Mouse (Mus musculus) adrenal gland, adult 8-10 months (tissue): ENCODE results near the gene Sept1. TPM values are rescaled to one million over a fixed set of nuclear protein-coding genes. Genes with fewer than 3 reads are reported as not detected.

Experiments
- DNase-seq: peaks from one replicate; pipeline ENCODE4 v3.0.0; 2022
- total RNA-seq, 4 experiments: library from RNA; stranded (reverse); gene quantifications; 2 replicates each; pipeline ENCODE4 v1.2.4; 2022

Sept1 gene
- total RNA-seq, 4 experiments from 2014 or later = 9.1 to 11.2 (median 10.3) TPM

DNA sequence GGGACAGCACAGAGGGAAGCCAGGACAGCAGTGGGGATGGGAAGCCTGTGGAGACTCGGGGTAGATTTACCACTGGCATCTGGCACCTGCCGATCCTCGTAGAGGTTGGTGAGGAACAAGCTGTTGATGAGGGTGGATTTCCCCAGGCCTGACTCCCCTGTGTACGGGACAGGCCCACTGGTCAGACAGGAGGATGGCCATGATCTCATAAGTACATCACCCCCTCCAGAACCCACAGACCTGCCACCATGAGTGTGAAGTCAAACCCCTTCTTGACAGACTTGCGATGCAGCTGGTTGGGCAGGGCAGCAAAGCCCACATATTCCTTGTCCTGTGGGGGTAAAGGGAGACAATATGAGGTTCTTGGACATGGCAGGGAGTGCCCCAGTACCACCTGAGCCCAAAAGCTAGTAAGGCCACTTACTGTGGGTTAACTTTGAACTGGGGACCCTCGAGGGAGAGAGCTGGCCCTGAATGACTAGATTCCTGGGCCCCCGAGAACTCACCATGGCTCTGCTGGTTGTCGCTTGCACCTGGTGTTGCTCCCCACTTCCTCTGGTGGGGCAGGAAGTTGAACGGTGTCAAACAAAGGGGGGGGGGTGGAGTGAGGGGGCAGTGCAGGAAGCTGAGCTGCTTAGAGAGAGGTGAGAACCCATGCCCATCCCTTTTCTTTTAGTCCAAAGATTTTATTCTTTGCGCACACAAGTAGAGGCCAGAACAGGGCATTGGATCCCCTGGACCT, 14.9 kb downstream of the Sept1 start:
- DNase-seq = no peak

DNA sequence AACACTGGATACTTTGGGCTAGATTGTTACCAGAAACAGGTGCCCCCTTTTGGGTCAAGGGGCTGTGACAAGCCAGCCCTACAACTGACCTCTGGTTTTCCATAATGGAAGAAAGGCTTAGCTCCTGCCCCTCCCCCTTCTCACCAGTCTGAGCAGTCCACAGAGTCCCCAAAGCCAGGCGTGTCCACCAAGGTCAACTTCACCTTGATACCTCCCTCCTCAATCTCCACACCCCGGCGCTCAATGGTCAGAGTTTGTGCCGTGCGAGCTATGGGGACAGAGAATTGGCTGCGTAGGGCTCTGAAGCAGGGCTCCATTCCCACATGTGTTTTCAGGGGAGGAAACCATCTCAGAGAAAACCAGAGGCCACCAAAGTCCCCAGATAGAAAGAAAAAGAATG, 15.5 kb downstream of the Sept1 start:
- DNase-seq = no peak

DNA sequence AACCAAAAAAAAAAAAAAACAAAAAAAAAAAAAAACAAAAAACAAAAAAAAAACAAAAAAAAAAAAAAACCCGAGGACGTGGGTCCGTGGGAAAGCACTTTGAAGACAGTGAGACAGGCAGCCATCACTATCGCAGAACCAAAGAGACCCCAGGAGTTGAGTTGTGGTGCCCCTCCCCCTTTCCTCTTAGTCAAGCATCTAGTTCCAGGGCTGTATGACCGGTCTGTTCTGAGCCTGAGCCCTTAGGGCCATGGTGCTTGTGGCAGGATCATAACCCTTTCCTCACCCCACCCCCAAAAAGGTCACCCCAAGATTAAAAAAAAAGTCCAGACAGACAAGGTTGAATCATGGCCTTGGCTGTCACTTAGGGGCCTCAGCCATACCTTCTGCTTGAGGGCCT, 16.6 kb downstream of the Sept1 start:
- DNase-seq = no peak

DNA sequence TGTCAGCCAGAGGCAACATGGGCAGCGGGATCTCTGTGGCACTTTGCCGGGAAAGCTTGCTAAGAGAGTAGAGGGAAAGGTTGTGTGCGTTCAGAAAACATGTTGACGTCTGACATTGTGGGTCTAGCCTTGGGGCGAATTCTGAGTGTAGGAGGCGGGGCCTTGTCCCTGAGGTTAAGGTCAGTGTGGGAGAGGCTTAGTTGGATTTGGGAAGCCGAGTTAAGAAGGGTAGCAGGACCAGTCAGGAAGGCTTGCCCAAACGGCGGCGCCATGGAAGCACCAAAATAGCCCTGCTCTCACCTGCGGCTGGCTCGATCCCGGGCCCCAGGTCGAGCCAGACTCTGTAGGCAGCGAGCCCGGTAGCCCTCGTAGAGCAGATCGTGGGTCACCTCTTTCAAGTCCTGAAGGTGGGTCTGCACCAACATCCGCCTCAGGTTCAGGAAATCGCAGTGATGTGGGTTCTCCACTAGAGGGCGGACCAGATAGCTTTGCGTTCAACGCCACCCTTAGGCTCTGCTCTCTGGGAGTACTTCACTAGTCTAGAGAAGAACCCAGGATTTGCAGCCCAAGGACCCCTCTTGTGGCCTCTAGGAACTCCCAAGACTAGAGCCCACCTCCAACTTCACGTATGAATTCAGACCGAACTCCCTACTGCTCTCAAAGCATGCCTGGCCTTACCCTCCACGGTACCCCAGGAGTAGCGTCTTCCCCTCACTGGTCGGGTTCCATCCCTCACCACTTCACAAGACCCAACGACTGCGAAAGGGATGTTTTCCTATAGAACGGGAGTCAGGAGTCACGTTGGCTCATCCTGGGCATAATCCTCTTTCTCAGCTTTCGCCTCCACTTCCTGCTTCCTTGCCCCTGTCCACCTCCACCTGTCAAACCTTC, 17.7 kb downstream of the Sept1 start:
- DNase-seq = no peak

DNA sequence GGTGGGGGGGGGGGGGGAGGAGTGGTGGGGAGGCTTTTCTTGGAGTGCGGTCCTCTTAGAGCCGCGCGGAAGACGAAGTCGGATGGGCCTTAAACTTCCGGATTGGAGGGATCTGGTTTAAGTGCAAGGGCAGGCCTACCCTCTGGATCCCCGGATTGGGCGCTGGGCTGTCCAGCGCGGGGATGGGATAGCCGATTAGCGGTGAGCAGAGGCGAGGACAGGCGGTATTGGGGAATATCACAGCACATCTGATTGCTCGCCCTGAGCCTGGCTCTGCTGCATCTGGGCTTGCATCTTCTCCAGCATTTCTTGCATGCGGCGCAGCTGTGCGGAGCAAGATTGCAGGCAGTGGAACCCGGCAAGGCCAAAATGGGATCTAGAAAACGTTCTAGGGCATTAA, 18.4 kb downstream of the Sept1 start:
- no peak for DNase-seq

DNA sequence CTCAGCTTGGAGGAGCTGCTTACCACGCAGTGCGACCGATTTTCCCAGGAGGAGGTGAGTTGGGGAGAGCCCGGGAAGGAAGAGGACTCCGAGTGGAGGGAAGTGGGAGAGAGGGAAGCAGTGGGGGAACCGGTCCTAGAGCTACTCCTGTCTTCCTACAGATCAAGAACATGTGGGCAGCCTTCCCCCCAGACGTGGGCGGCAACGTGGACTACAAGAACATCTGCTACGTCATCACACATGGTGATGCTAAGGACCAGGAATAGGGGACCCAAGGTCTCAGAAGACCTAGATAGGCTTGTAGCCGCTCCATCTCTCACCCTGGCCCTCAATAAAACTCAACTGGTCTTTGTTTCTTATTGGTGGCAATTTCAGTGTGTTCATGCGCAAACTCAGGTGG, 19.0 kb downstream of the Sept1 start:
- no peak for DNase-seq

DNA sequence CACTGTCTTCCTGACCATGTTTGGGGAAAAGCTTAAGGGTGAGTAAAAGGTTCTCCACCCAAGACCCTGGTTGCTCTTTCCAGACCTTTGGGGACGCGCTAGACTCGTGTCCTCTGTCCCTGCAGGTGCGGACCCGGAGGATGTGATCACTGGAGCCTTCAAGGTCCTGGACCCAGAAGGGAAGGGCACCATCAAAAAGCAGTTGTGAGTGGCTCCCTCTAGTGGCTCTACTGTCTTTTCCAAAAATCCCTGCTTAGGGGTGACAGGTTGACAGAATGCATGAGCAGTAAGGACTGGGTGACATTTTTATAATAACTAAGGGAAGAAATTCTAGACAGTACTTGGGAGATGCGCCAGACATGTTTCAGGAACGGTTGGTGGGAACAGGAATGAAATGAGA, 19.4 kb downstream of the Sept1 start:
- no peak for DNase-seq

DNA sequence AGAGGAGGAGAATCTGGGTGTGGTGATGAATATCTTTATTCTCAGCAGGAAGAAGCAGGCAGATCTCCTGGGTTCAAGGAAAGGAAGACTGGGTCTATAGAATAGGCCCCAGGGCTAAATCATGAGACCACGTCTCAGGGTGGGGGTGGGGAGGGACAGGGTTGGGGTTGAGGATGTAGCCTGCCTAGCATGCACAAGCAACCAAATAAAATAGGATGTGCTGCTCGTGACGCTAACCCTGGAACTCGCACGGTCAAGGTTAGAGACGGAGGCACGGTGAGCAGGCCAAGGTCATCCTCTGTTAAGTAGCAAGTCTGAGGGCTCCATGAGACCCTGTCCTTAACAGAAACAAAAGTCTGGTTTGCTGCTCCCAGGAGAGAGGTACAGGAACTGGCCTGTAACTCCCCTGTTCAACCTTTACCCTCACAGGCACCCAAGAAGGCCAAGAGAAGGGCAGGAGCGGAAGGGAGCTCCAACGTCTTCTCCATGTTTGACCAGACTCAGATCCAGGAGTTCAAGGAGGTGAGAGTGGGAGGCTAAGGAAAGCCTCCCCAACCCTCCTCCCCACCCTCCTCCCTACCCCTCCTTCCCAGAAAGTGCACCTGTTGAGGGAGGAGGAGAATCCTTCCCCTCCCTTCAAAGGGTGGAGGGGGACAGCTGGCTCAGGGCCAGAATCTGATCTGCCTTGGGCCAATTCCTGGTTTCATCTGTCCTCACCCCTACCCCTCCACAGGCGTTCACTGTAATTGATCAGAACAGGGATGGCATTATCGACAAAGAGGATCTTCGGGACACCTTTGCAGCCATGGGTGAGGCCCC, 20.3 kb downstream of the Sept1 start:
- DNase-seq = no peak

DNA sequence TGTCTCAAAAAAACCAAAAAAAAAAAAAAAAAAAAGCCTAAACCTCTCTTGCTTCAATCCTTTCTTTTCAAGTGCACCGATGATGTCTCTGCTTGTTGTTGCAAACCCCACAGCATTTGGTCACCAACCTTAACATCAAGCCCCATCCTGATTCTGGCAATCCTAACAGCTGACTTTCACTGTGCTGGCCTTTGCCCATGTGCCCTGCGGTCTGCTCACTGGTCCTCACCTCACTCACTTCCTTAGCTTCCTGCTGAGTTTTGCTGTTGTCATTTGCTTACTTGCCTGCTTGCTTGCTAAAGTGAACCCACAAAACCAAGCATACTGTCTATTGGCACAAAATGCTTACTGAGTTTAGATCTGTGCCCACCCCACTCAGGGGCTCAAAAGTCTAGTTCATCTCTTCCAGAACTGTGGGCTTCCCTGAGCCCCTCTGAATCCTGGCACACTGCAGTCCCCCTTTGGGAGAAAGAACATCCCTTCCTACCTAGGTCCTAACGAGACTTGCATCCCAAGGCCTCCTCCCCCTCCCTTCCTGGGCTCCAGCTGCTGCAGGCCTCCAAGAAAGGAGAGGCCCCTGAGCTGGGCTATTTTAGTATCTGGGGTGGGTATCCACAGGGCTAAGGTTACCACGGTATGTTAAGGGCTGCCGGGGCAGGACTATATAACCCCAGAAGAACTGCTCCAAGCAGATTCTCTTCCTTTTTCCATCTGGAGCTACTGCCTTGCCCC, 21.8 kb downstream of the Sept1 start:
- no peak for DNase-seq

DNA sequence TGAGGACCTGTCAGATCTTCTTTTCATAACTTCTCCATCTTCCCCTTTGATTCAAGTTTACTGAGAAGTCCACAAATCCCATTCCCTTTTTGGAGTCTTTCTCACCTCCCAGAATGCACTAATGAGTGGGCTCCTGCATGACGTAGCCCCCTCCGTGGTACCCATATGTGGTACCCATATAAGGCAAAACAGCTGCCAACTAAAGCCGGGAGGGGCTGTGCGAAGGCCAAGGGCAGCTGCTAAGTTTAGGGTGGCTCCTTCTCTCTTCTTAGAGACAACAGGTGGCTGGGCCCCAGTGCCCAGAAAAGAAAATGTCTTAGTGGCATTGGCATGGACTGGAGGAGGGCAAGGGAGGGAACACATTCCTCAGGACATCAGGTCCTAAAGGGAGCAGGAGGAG, 22.7 kb downstream of the Sept1 start:
- no peak for DNase-seq

DNA sequence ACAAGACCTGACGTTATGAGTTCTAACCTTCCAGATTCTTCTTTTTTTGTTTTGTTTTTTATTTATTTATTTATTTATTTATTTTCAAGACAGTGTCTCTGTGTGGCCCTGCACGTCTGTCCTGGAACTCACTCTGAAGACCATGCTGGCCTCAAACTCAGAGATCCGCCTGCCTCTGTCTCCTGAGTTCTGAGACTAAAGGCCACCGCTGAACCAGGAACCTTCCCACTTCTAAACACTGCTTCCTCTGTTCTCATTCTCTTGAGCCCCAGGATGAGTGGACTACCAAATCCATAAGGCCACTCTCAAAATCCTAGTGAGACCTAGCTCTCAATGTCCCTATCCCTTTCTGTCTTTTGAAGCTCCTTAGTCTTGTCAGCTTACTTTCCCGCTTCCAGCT, 23.1 kb downstream of the Sept1 start:
- DNase-seq = no peak

DNA sequence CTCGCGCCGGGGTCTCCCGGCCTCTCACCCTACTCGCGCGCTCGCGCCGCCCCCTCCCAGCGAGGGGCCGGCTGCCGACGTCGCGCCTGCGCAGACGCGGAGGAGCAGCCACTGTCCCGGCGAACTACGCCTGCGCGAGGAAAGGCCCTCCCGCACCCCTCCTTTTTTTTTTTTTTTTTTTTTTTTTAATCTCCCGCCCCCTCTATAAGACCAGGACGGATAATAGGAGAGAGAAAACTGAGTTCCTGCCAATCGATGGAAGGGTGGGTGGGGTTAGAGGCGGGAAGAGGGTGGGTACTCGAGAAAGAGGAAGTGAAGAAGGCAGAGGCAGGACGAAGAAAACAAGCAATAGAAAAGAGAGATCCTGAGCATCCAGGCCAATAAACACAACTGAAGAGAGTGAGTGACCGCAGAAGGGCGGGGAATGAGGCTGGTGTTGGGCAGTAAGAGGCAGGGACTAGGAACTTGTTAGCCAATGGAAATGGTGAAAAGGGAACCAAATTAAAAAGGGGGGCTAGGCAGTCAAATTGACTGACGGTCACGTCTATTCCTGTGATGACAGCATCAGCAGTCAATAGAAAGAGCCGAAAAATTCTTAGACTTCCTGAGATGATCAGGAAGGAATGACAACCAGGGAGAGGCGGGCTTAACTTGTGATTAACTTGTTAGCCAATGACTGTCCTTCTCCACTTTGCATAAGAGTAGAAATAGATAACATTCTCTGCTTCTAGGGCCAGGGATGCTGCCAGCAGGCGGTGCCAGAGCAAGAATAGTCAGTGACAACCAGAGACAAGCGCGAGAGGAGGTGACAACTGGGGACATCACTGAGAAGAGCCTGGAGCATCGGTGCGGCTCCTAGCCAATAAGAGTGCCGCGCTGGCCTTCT, 24.1 kb downstream of the Sept1 start, which contains the start of gene Mylpf:
Gene Mylpf (plus strand): TSS at position 338 of the 886 bp plus-strand sequence.
- DNase-seq = peak; percentile 96

DNA sequence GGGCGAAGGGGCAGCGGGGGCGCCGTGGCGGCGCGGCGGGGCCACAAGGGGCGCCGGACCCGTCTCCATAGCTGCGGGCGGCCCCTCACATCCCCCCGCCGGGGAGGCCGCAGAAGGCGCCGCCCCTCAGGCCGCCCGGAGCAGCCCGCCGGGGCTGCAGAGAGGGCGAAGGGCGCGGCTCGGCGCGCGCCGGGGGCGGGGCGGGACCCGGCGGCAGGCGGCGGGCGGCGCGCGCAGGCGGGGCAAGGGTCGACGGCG, 24.7 kb downstream of the Sept1 start, which contains the start of gene Tbc1d10b:
Gene Tbc1d10b (minus strand): TSS at position 174 of the 258 bp plus-strand sequence.
- no peak for DNase-seq

DNA sequence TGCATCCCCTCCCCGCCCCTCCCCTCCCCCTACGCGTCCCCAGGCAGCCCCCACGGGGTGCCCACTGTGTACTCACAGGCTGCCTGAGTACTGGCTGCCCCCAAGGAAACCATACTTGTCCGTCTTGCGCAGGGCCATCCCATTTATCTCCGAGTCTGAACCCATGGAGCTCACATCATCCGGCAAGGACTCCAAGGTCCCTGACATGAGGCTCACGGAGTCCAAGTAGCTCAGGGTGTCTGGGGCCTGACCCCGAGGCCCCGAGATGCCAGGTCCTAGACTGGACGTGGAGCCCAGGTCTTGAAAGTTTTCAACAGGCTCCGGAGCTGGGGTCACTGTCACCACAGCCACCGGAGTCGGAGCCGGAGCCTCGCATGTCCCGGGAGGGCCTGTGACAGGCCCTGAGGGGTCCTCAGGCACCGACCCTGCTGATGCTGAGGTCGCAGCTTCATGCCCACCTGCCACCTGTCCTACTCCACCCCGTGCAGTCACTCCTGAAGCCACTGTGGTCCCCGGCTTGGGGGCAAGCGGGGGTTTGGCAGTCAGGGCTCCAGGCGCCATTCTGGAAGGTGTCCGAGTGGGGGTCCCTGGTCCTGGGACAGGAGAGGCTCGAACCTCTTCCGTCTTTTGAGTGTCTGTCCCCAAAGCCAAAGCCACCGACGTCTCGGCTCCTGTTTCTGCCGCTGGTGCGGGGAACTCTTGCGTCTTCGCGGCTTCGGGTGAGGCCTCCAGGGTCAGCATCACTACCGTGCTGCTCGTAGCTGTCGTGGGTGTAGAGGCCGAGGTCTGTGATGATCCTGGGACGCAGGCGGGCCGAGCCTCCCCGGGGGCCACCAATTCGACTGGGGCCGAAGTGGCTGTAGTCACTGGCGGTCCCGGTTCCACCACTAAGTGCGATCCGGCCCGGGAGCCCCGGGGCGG, 25.3 kb downstream of the Sept1 start:
- no peak for DNase-seq

DNA sequence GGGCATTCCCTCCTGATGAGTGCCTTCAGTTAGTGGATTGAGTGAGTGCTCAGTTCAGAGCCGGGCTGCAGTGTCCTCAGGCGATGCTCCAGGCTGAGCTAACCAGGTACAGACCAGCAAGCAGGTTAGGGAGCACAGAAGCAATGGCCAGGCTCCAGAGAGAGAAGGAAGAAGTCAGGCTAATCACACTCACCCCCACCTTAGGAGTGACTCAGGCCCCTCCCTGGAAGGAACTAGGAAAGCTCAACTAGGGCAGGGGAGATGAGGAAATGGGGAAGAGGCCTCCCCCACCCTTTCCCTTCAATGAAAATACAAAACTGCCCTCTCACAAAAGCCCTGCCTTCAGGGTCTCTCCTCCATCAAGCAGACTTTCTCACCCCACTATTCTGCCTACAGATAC, 26.3 kb downstream of the Sept1 start:
- no peak for DNase-seq

DNA sequence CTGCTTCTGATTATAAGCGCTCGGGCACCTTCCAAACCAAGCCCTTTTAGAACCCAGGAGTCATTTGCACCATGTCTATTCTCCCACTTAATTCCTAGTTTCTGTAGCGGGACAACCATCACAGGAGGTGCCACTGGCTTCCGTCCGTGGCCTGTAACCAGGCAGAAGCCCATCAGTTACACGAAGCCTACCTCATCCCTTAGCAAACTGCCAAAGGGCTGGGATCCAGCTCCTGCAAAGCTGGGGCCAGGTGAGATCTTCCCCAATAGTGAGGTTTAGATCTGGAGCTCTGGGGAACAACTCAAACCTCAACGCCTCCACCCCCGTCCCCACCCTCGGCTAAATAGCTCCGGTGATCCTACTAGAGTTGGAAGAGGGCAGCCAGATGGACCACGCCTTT, 36.4 kb downstream of the Sept1 start:
- DNase-seq = no peak

DNA sequence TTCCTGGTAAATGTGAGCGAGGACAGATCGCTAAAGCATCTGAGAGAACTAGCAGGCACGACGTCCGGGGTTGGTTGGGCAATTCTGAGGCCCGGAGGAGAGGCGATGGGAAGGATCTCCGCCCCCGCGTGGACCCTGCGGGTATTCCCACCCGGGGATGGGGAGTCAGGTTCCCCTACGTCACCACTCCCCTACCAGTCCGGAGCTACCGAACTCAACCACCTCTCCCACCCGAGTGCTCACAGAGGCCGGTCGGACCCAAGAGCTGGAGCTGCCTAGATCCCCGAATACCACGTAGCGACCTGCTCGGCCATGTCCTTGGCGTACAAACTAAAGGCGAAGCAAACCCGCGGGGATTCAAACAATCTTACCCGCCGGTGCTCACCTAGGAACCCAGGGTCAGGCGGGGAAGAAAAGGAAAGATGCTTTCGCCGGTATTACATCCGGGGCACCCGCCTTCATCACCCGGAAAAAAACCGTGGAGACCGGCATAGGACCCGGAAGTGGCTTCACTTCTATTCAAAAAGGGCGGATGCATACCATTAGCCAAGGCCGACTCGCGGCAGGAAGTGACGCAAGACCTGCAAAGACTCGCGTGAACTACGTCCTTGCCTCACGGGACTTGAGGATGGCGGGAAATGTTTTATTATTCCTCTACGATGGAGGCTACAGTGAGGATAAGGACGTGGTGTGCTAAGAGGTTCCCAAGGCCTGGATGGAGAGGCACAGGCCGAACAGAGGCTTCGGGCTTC, 37.2 kb downstream of the Sept1 start, which contains the start of gene Cd2bp2:
Gene Cd2bp2 (minus strand): TSS at position 507 of the 752 bp plus-strand sequence.
- DNase-seq = peak; percentile 96

DNA sequence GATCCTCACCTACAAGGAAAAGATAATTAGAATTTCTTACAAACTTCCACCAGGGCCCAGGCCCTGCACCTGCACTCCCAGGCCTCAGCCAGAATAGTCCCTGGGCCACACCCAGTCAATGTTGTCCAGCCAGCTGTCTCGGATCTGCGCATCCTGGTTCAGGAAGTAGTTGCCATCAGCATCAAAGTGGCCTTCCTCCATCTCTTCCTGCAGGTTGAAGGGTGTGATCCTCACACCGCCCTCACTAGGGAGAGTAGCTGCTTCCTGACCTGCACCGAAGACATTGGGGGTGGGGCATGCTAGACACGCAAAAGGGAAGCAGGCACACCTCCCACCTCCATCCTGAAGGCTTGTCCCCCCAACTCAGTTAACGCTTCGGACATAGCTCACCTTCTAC, 38.3 kb downstream of the Sept1 start:
- DNase-seq = no peak

DNA sequence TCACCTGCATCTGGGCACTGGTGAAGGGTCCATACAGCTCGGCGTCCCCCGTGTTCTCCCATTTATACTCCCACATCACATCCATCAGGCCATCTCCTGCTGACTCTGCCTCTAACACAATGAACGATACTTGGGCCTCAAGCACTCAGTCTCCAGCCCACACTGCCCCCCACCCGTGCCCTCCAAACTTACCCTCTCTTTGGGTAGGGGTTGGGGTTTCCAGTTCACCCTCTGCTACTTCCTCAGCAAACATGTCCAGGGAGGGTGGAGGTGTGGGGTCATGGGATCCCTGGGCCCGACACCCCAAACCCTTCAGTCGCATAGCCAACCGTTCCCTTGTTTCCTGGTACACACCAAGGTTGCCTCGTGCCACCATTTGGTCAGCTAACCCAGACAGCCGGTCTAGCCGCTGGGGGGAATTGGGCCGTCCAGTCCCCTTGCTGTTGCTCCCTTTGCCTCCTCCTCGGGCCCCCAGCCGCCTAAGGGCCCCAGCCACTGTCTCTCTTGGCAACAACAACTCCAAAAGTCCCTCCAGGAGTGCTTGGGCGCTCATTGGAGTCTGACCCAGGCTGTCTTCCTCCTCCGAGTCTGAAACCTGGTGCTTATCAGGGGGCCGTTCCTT, 38.8 kb downstream of the Sept1 start:
- DNase-seq = no peak
